Mouse (Mus musculus) intestine, embryonic 14.5 days (tissue): ENCODE data around the gene Atoh7. TPM values are rescaled to one million over a fixed set of nuclear protein-coding genes. Genes with fewer than 3 reads are reported as not detected.

Experiments used
- ATAC-seq: fragments of 200-750 bp; cut with Nextera tagmentation; replicated peaks from 2 replicates; pipeline ENCODE4 v1.8.0; 2017; ENCODE audit warnings: low read depth, moderate number of reproducible peaks, moderate TSS enrichment, moderate library complexity; ENCODE audit not compliant: low FRiP score, low TSS enrichment
- DNase-seq: peaks from one replicate; pipeline ENCODE4 v3.0.0-alpha.2; 2018; ENCODE audit warnings: low spot score
- H3K27ac ChIP-seq: fragments of 300-500 bp; sonication (generic); 2 replicates; pipeline ENCODE4 v1.5.1; 2014; ENCODE audit warnings: low read depth, mild to moderate bottlenecking, control low read depth
- H3K27me3 ChIP-seq: fragments of 300-500 bp; sonication (generic); replicated peaks from 2 replicates; pipeline ENCODE4 v1.6.1; 2014; ENCODE audit warnings: low read length, control low read depth; ENCODE audit not compliant: control insufficient read depth, insufficient read depth
- H3K36me3 ChIP-seq: fragments of 300-500 bp; sonication (generic); 2 replicates; pipeline ENCODE4 v1.6.1; 2014; ENCODE audit warnings: low read length, control low read depth; ENCODE audit not compliant: control insufficient read depth, insufficient read depth
- H3K4me1 ChIP-seq: fragments of 300-500 bp; sonication (generic); replicated peaks from 2 replicates; pipeline ENCODE4 v1.6.1; 2014; ENCODE audit warnings: low read length, control low read depth, mixed read lengths; ENCODE audit not compliant: control insufficient read depth, insufficient read depth
- H3K4me2 ChIP-seq: fragments of 300-500 bp; sonication (generic); 2 replicates; pipeline ENCODE4 v1.6.1; 2014; ENCODE audit warnings: low read length
- H3K4me3 ChIP-seq: fragments of 300-500 bp; sonication (generic); 2 replicates; pipeline ENCODE4 v1.5.1; 2014; ENCODE audit warnings: low read depth, low read length, control low read depth, mixed read lengths
- H3K9ac ChIP-seq: fragments of 300-500 bp; sonication (generic); 2 replicates; pipeline ENCODE4 v1.6.1; 2014; ENCODE audit warnings: mild to moderate bottlenecking, low read length
- H3K9me3 ChIP-seq: fragments of 300-500 bp; sonication (generic); 2 replicates; pipeline ENCODE4 v1.6.1; 2016; ENCODE audit warnings: low read length, control low read depth; ENCODE audit not compliant: control insufficient read depth
- WGBS: fragments of 180-500 bp; shearing (Covaris S2); extraction: QIAGEN DNeasy Blood & Tissue Kit; methylation state at CpG from one replicate; pipeline ENCODE4 v1.1.7; 2014; 5-methylcytosine and 5-hydroxymethylcytosine counted together
- polyA plus RNA-seq: library from polyadenylated mRNA; unstranded; fragments of >200 nt; fragmentation: Nextera tagmentation; extraction: Ambion mirVana; gene quantifications from 2 replicates; pipeline ENCODE4 v1.2.1, GENCODE M21; 2014

Gene Atoh7
- polyA plus RNA-seq, 1 experiment from 2014 or later = 0.11 TPM

GRCm38 (mm10) chr10:63125343-63125742 lies 25.9 kb downstream of the Atoh7 start:
- no peaks in the 10 kb centered on the region for H3K9me3 ChIP-seq
- H3K4me1 ChIP-seq = no peaks in the 10 kb centered on the region
- 40% methylated on average over 11 of the region's 11 CpGs for WGBS
- no peak overlapping the region for H3K4me3 ChIP-seq
- H3K27ac ChIP-seq = no peak overlapping the region
- H3K9ac ChIP-seq = no peak overlapping the region
- no peak for ATAC-seq
- no peak overlapping the region for H3K4me2 ChIP-seq
- DNase-seq = no peak
- H3K27me3 ChIP-seq = no peaks in the 10 kb centered on the region
- H3K36me3 ChIP-seq = no peaks in the 10 kb centered on the region

DNA sequence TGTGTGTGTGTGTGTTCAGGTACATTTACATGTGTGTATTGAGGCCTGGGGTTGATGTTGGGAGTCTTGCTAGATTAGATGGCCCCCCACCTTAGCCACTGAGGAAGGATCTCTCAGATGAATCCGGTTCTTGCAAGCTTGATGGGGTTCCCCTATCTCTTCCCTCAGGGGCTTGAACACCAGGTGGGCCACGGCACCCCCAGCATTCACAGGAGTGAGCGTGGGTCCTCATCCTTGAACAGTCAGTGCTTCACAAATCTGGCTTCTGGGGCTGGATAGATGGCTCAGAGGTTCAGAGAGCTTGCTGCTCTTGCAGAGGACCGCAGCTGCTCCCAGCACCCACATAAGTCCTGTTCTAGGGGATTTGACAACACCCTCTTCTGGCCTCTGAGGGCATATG lies 26.7 kb downstream of the Atoh7 start:
- Histone ChIP-seq H3K27me3 (no peaks in the 10 kb centered on the region), H3K4me1 (no peaks in the 10 kb centered on the region), H3K9ac (no peak overlapping the region), H3K27ac (no peak overlapping the region), H3K9me3 (no peaks in the 10 kb centered on the region), H3K36me3 (no peaks in the 10 kb centered on the region), H3K4me3 (no peak overlapping the region), H3K4me2 (no peak overlapping the region)
- no peak for DNase-seq
- 76% methylated on average over 4 of the region's 4 CpGs for WGBS
- no peak for ATAC-seq

GRCm38 (mm10) chr10:63127156-63127555 lies 27.7 kb downstream of the Atoh7 start:
- Histone ChIP-seq H3K27ac (no peak overlapping the region), H3K9ac (no peak overlapping the region), H3K27me3 (no peaks in the 10 kb centered on the region), H3K36me3 (no peaks in the 10 kb centered on the region), H3K4me1 (no peaks in the 10 kb centered on the region), H3K9me3 (no peaks in the 10 kb centered on the region), H3K4me2 (no peak overlapping the region), H3K4me3 (no peak overlapping the region)
- WGBS = 81% methylated on average over 6 of the region's 6 CpGs
- ATAC-seq (no peak), DNase-seq (no peak)

- Histone ChIP-seq H3K27ac (no peak overlapping the region), H3K9me3 (no peaks in the 10 kb centered on the region), H3K27me3 (no peaks in the 10 kb centered on the region), H3K36me3 (no peaks in the 10 kb centered on the region), H3K4me2 (no peak overlapping the region), H3K9ac (no peak overlapping the region), H3K4me1 (no peaks in the 10 kb centered on the region), H3K4me3 (no peak overlapping the region)
- 71% methylated on average over 7 of the region's 7 CpGs for WGBS
- DNase-seq = no peak
- ATAC-seq = no peak
These were observed 28.8 kb downstream of the Atoh7 start for GRCm38 (mm10) chr10:63128256-63128655.

DNA sequence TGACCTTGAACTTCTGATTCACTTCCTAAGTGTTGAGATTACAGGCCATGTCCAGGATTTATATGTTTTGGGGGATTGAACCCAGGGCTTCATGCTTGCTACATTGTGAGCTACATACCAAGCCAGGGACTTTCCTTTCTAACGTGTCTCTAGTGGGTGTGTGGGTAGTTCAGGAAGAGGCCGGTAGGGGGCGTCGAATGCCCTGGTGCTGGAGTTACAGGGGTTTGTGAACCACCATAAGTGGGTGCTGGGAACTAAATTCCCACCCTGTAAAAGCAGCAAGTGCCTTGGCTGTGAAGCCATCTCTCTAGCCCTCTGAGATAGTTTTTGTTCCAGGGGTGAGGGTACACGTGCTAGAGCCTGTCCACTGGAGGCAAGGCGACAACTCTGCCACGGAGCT lies 31.0 kb downstream of the Atoh7 start:
- Histone ChIP-seq H3K4me2 (no peak overlapping the region), H3K36me3 (no peaks in the 10 kb centered on the region), H3K4me3 (no peak overlapping the region), H3K27ac (no peak overlapping the region), H3K27me3 (no peaks in the 10 kb centered on the region), H3K9me3 (no peaks in the 10 kb centered on the region), H3K9ac (no peak overlapping the region), H3K4me1 (no peaks in the 10 kb centered on the region)
- WGBS = 75% methylated on average over 7 of the region's 7 CpGs
- DNase-seq = no peak
- ATAC-seq = no peak

- no peaks in the 10 kb centered on the region for H3K27me3 ChIP-seq
- H3K36me3 ChIP-seq = no peaks in the 10 kb centered on the region
- H3K4me2 ChIP-seq = no peak overlapping the region
- H3K4me1 ChIP-seq = no peaks in the 10 kb centered on the region
- DNase-seq (no peak), ATAC-seq (no peak)
- WGBS = 84% methylated on average over 6 of the region's 6 CpGs
- H3K4me3 ChIP-seq = no peak overlapping the region
- no peak overlapping the region for H3K9ac ChIP-seq
- H3K9me3 ChIP-seq = no peaks in the 10 kb centered on the region
- no peak overlapping the region for H3K27ac ChIP-seq
These were observed 32.9 kb downstream of the Atoh7 start for GRCm38 (mm10) chr10:63132356-63132755.

GRCm38 (mm10) chr10:63133326-63133725 lies 33.9 kb downstream of the Atoh7 start:
- Histone ChIP-seq H3K4me2 (no peak overlapping the region), H3K27me3 (no peaks in the 10 kb centered on the region), H3K9ac (no peak overlapping the region), H3K4me1 (no peaks in the 10 kb centered on the region), H3K9me3 (no peaks in the 10 kb centered on the region), H3K4me3 (no peak overlapping the region), H3K36me3 (no peaks in the 10 kb centered on the region), H3K27ac (no peak overlapping the region)
- no peak for DNase-seq
- WGBS = 92% methylated on average over 4 of the region's 4 CpGs
- no peak for ATAC-seq

DNA sequence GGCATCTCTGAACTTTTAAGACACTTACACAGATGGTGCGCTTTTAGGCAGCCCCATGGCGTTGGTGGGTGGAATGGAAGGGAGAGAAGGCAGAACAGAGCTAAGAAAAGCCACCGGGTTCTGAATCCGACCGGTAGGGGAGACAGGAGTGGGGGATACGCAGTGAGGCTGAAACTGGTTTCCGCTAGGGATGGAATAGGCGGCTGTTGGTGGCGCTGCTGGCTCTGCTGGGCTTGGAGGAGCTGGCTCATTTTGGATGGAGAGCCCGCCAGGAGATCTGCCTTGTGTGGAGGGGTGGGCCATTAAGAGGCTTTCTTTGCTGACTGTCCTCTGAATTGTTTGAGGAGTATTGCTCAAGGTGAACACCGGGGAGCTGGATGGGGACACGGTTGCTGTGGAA lies 36.2 kb downstream of the Atoh7 start:
- DNase-seq (no peak), ATAC-seq (no peak)
- WGBS = 53% methylated on average over 12 of the region's 12 CpGs
- no peaks in the 10 kb centered on the region for H3K9me3 ChIP-seq
- H3K27ac ChIP-seq = no peak overlapping the region
- no peaks in the 10 kb centered on the region for H3K4me1 ChIP-seq
- no peaks in the 10 kb centered on the region for H3K36me3 ChIP-seq
- H3K27me3 ChIP-seq = no peaks in the 10 kb centered on the region
- no peak overlapping the region for H3K9ac ChIP-seq
- no peak overlapping the region for H3K4me2 ChIP-seq
- H3K4me3 ChIP-seq = no peak overlapping the region

DNA sequence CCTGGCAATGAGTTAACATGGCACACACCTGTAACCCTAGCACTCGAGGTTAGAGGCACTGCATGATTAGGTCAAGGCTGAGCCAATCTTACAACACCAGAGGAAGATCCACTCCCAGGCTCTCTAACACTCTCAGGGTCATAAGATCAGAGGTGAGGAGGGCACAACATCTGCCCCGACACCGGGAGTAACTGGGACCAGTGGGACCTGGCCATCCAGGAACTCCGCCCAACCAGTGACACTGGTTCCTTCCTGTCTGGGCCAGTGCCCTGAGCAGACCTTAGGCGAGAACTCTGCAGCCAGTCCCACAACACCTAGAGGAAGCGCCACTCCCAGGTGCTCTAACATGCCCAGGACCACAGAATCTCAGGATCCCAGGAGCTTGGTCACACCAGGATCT lies 37.0 kb downstream of the Atoh7 start:
- ATAC-seq (no peak), DNase-seq (no peak)
- H3K27ac ChIP-seq = no peak overlapping the region
- no peaks in the 10 kb centered on the region for H3K27me3 ChIP-seq
- H3K9ac ChIP-seq = no peak overlapping the region
- no peak overlapping the region for H3K4me3 ChIP-seq
- WGBS = 75% methylated on average over 6 of the region's 6 CpGs
- H3K9me3 ChIP-seq = no peaks in the 10 kb centered on the region
- H3K4me1 ChIP-seq = no peaks in the 10 kb centered on the region
- H3K4me2 ChIP-seq = no peak overlapping the region
- H3K36me3 ChIP-seq = no peaks in the 10 kb centered on the region
